Mouse (Mus musculus) myocyte (in vitro differentiated cells): Measurements from ENCODE around the gene Zfp334.

ENCODE experiments used
- POLR2A ChIP-seq: IDR thresholded peaks from one replicate; pipeline ENCODE4 v1.6.1; 2011; ENCODE audit warnings: low read depth, mild to moderate bottlenecking, control low read depth, moderate library complexity; ENCODE audit not compliant: insufficient read length
- TCF12 ChIP-seq: IDR thresholded peaks from one replicate; pipeline ENCODE4 v1.6.1; 2011; ENCODE audit warnings: mild to moderate bottlenecking, control low read depth; ENCODE audit not compliant: poor library complexity, insufficient read depth, severe bottlenecking

- TF ChIP-seq POLR2A (no peak), TCF12 (no peak)
Measured at GRCm38 (mm10) chr2:165413884-165414283, 25.8 kb upstream of the Zfp334 start.
